Mouse (Mus musculus) thymus, adult 2 months (tissue): ENCODE data around the gene Sympk. TPM values are rescaled to one million over a fixed set of nuclear protein-coding genes. Genes with fewer than 3 reads are reported as not detected.

ENCODE experiments used
- DNase-seq: peaks from one replicate; pipeline ENCODE4 v3.0.0; 2021
- H3K27ac ChIP-seq: fragments of 200-500 bp; 2 replicates; pipeline ENCODE4 v1.5.1; 2012; ENCODE audit warnings: low read length, control low read depth; ENCODE audit not compliant: control insufficient read depth, insufficient read depth
- H3K27me3 ChIP-seq: fragments of 200-500 bp; 2 replicates; pipeline ENCODE4 v1.6.1; 2012; ENCODE audit warnings: mild to moderate bottlenecking, low read length, moderate library complexity, mixed read lengths; ENCODE audit not compliant: control insufficient read depth, insufficient read depth
- H3K36me3 ChIP-seq: fragments of 200-500 bp; 2 replicates; pipeline ENCODE4 v1.6.1; 2012; ENCODE audit warnings: mild to moderate bottlenecking, low read length, moderate library complexity; ENCODE audit not compliant: control insufficient read depth, insufficient read depth
- H3K4me1 ChIP-seq: fragments of 200-500 bp; replicated peaks from 2 replicates; pipeline ENCODE4 v1.6.1; 2012; ENCODE audit warnings: low read length; ENCODE audit not compliant: control insufficient read depth, insufficient read depth
- H3K4me3 ChIP-seq: fragments of 200-500 bp; 2 replicates; pipeline ENCODE4 v1.5.1; 2012; ENCODE audit warnings: mild to moderate bottlenecking, low read length, control low read depth, moderate library complexity; ENCODE audit not compliant: control insufficient read depth, insufficient read depth
- CTCF ChIP-seq: fragments of 200-500 bp; IDR thresholded peaks from 2 replicates; pipeline ENCODE4 v1.5.1; 2012; ENCODE audit warnings: mild to moderate bottlenecking, control low read depth, low read length, moderate library complexity, borderline replicate concordance; ENCODE audit not compliant: control insufficient read depth, poor library complexity, insufficient read depth; ENCODE audit errors: extremely low read depth
- POLR2A ChIP-seq: fragments of 200-500 bp; IDR thresholded peaks from 2 replicates; pipeline ENCODE4 v1.6.1; 2012; ENCODE audit warnings: mild to moderate bottlenecking, low read length, control low read depth, moderate library complexity; ENCODE audit not compliant: control insufficient read depth, poor library complexity, insufficient read depth; ENCODE audit errors: extremely low read depth
- WGBS: fragments of 180-500 bp; shearing (Covaris S2); methylation state at CpG from one replicate; pipeline ENCODE4 v1.1.7; 2018; 5-methylcytosine and 5-hydroxymethylcytosine counted together
- polyA plus RNA-seq: library from polyadenylated mRNA; depleted of rRNA; stranded (reverse); fragments of >200 nt; gene quantifications from 2 replicates; pipeline ENCODE4 v1.2.3, GENCODE M21; 2012

The Sympk gene
- polyA plus RNA-seq, 1 experiment = 150 TPM

- Histone ChIP-seq H3K4me3 (no peak overlapping the region), H3K4me1 (peaks cover 20% of the 10 kb centered on the region), H3K27ac (no peak overlapping the region), H3K27me3 (peaks cover 9% of the 10 kb centered on the region; the same call in 1 of the 2 replicates), H3K36me3 (0 out of 2 replicates have a peak, but pooled peaks cover 4% of the 10 kb centered on the region)
- DNase-seq = no peak
- WGBS = 20% methylated on average over 5 of the region's 5 CpGs
- TF ChIP-seq CTCF (no peak), POLR2A (no peak)
Measured at GRCm38 (mm10) chr7:18989995-18990394, 34.2 kb upstream of the Sympk start.

GRCm38 (mm10) chr7:18990601-18991295 lies 33.4 kb upstream of the Sympk start, which contains the start of gene Mypop:
Gene Mypop (plus strand): TSS chr7:18991245.
- peaks cover 20% of the 10 kb centered on the region for H3K4me1 ChIP-seq
- under 1% methylated on average over 37 of the region's 37 CpGs for WGBS
- TF ChIP-seq CTCF = peak; percentile 43; the same call in 1 of the 2 replicates
- TF ChIP-seq POLR2A = peak; percentile 62; the same call in 1 of the 2 replicates
- H3K27me3 ChIP-seq = peaks cover 9% of the 10 kb centered on the region; the same call in 1 of the 2 replicates
- H3K27ac ChIP-seq = no peak within 1 kb of the TSS
- H3K36me3 ChIP-seq = peaks cover 9% of the 10 kb centered on the region
- peak; percentile 98 for DNase-seq
- peak within 1 kb of the TSS; percentile 19 for H3K4me3 ChIP-seq

GRCm38 (mm10) chr7:18991660-18992293 lies 32.4 kb upstream of the Sympk start:
- peaks cover 20% of the 10 kb centered on the region for H3K4me1 ChIP-seq
- TF ChIP-seq POLR2A (no peak), CTCF (peak; percentile 12; the same call in 1 of the 2 replicates)
- 2% methylated on average over 59 of the region's 59 CpGs for WGBS
- no peak overlapping the region for H3K27ac ChIP-seq
- H3K36me3 ChIP-seq = peaks cover 19% of the 10 kb centered on the region
- peaks cover 9% of the 10 kb centered on the region; the same call in 1 of the 2 replicates for H3K27me3 ChIP-seq
- no peak for DNase-seq
- H3K4me3 ChIP-seq = peak overlapping the region; percentile 19

- Histone ChIP-seq H3K4me3 (peak overlapping the region; percentile 19), H3K4me1 (peaks cover 20% of the 10 kb centered on the region), H3K36me3 (peaks cover 20% of the 10 kb centered on the region), H3K27me3 (peaks cover 9% of the 10 kb centered on the region; the same call in 1 of the 2 replicates), H3K27ac (no peak overlapping the region)
- DNase-seq = no peak
- TF ChIP-seq POLR2A (no peak), CTCF (0 out of 2 replicates have a peak, but pooled peaks have one; percentile 3)
- 7% methylated on average over 31 of the region's 31 CpGs for WGBS
Measured at GRCm38 (mm10) chr7:18992294-18992675, 31.9 kb upstream of the Sympk start.

- peaks cover 9% of the 10 kb centered on the region; the same call in 1 of the 2 replicates for H3K27me3 ChIP-seq
- TF ChIP-seq CTCF (no peak), POLR2A (no peak)
- H3K4me3 ChIP-seq = no peak overlapping the region
- no peak for DNase-seq
- peaks cover 20% of the 10 kb centered on the region for H3K4me1 ChIP-seq
- peaks cover 25% of the 10 kb centered on the region for H3K36me3 ChIP-seq
- no peak overlapping the region for H3K27ac ChIP-seq
- 96% methylated on average over 5 of the region's 5 CpGs for whole genome bisulfite sequencing
Measured at GRCm38 (mm10) chr7:18993036-18993435, 31.1 kb upstream of the Sympk start.

GRCm38 (mm10) chr7:18998835-18999234 lies 25.3 kb upstream of the Sympk start:
- peaks cover 26% of the 10 kb centered on the region for H3K4me1 ChIP-seq
- no peaks in the 10 kb centered on the region for H3K27me3 ChIP-seq
- TF ChIP-seq POLR2A = no peak
- TF ChIP-seq CTCF = no peak
- 79% methylated on average over 9 of the region's 9 CpGs for WGBS
- H3K4me3 ChIP-seq = no peak overlapping the region
- DNase-seq = no peak
- peaks cover 21% of the 10 kb centered on the region for H3K36me3 ChIP-seq
- H3K27ac ChIP-seq = no peak overlapping the region
